ENCODE assay signal across 8 mouse cellular contexts in genomic region chr3:38484191-38485106, GRCm38 (mm10). TPM values are rescaled to one million over a fixed set of nuclear protein-coding genes. Genes with fewer than 3 reads are reported as not detected.
DNase-seq lines count a peak whose midpoint lies in the region; ATAC-seq lines count a peak whose summit lies in the region.

Gene Ankrd50, minus strand, starts transcription at chr3:38484844.

- peak; percentile 99 for DNase-seq in T-cell, adult 2 months (ENCODE audit: low spot score)
- peak; percentile 99 for DNase-seq in cerebellum, postnatal 36 days
- DNase-seq in frontal cortex, postnatal 36 days (ENCODE audit: low spot score in 2 of 2): peak; percentile 96 to 97
- peak; percentile 97 for DNase-seq in left cerebral cortex, adult 11 months (ENCODE audit: low spot score)
- DNase-seq in lung, postnatal 4 days: peak; percentile 99 to 100
- peak; percentile 95 for DNase-seq in retina, postnatal 7 days (ENCODE audit: low read depth, low spot score)
- DNase-seq in urinary bladder, adult 2 months (ENCODE audit: low spot score): peak; percentile 99

- H3K27me3 ChIP-seq in hindbrain, embryonic 15.5 days: no peaks in the 10 kb centered on the region

- H3K27ac ChIP-seq in hindbrain, embryonic 15.5 days (replicated peaks): peak within 1 kb of the TSS; percentile 85

- peak within 1 kb of the TSS; percentile 97 for H3K4me2 ChIP-seq in hindbrain, embryonic 15.5 days

- WGBS in hindbrain, embryonic 15.5 days: 0% methylated on average over 65 of the region's 81 CpGs

- peak within 1 kb of the TSS; percentile 93 for H3K9ac ChIP-seq in hindbrain, embryonic 15.5 days

- H3K4me3 ChIP-seq in hindbrain, embryonic 15.5 days: peak within 1 kb of the TSS; percentile 76

- 0 out of 2 replicates have a peak, but pooled peaks cover 3% of the 10 kb centered on the region for H3K36me3 ChIP-seq in hindbrain, embryonic 15.5 days

- no peaks in the 10 kb centered on the region for H3K9me3 ChIP-seq in hindbrain, embryonic 15.5 days

- peak; percentile 98 for ATAC-seq in hindbrain, embryonic 15.5 days (ENCODE audit: low FRiP score, low read depth)

- peaks cover 39% of the 10 kb centered on the region for H3K4me1 ChIP-seq in hindbrain, embryonic 15.5 days (replicated peaks)

RNA-seq across cellular contexts. Expression of gene Ankrd50, which starts in this region (rescaled TPM):
- polyA plus RNA-seq in hindbrain, embryonic 15.5 days (2015; fragmentation: Nextera tagmentation; extraction: Ambion mirVana): 18.8 and 20.6 TPM in 2 replicates
- polyA plus RNA-seq in urinary bladder, adult 2 months (2012; rRNA removed): 22.2 and 30.0 TPM in 2 replicates

Comparison
In these comparisons a context has a peak if more than half of its experiments do, and no peak if none do; other contexts are left out.
1. Peak in every context shown above with its lines: DNase-seq, ATAC-seq, H3K4me3 ChIP-seq and H3K27ac ChIP-seq.